Mouse (Mus musculus) heart, adult 2 months (tissue): Measurements from ENCODE around the gene Nbea.

Source experiments
- CTCF ChIP-seq: fragments of 200-600 bp; IDR thresholded peaks from 2 replicates; pipeline ENCODE4 v1.8.1; 2022; ENCODE audit warnings: antibody characterized with exemption, mild to moderate bottlenecking, moderate library complexity
- EP300 ChIP-seq: fragments of 200-500 bp; IDR thresholded peaks from 2 replicates; pipeline ENCODE4 v1.6.1; 2011; ENCODE audit warnings: low read depth, low read length, control low read depth; ENCODE audit not compliant: insufficient read depth

GRCm38 (mm10) chr3:55714260-55714659, 469.2 kb downstream of the Nbea start:
- TF ChIP-seq CTCF (no peak), EP300 (no peak)
